Mouse (Mus musculus) megakaryocyte progenitor cell, adult 5-6 weeks (primary cell): Measurements from ENCODE around the gene Vmn1r77. TPM values are rescaled to one million over a fixed set of nuclear protein-coding genes. Genes with fewer than 3 reads are reported as not detected.
"Not testable (repeated sequence)": the region's sequence is repeated elsewhere in the genome, so short reads cannot be mapped to it uniquely, and the experiment has no call there.

Experiments
- ATAC-seq: replicated peaks from 2 replicates; pipeline ENCODE4 v1.8.0; 2016; ENCODE audit warnings: mild to moderate bottlenecking, moderate TSS enrichment, inconsistent platforms; ENCODE audit not compliant: poor library complexity
- total RNA-seq, 2 experiments: library from RNA; stranded (forward) in 1 of 2; stranded (reverse) in 1 of 2; fragments of 157-497, 149-512 nt in 1 of 2; fragments of 200-1000 nt in 1 of 2; gene quantifications; 2 replicates each; pipeline versions ENCODE4 v1.2.3 to v1.2.4; 2015 to 2017

Gene Vmn1r77
- total RNA-seq (2015), result not detected in 2 replicates
- not detected in 2 replicates for total RNA-seq (2017)

- ATAC-seq, result not testable (repeated sequence)
These were observed at the start of gene Vmn1r77 for GRCm38 (mm10) chr7:12036452-12036851. Gene Vmn1r77 (plus strand): TSS chr7:12036752.

GRCm38 (mm10) chr7:12011491-12011890 lies 25.1 kb upstream of the Vmn1r77 start:
- not testable (repeated sequence) for ATAC-seq

- ATAC-seq, result not testable (repeated sequence)
These were observed 24.2 kb upstream of the Vmn1r77 start for GRCm38 (mm10) chr7:12012392-12012791.

DNA sequence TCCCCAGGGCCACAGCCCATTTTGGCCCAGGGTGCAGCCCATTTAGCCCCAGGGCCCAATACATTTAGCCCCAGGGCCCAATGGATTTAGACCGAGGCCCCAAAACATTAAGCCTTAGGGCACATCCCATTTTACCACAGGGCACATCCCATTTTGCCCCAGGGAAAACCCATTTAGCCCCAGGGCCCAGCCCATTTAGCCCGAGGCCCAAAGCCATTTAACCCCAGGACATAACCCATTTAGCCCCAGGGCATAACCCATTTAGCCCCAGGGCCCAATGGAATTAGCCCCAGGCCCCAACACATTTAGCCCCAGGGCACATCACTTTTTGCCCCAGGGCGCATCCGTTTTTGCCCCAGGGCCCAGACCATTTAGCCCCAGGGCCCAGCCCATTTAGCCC lies 23.4 kb upstream of the Vmn1r77 start:
- no peak for ATAC-seq

- ATAC-seq, result not testable (repeated sequence)
These were observed 18.7 kb upstream of the Vmn1r77 start for GRCm38 (mm10) chr7:12017829-12018228.

GRCm38 (mm10) chr7:12040664-12041063 lies 4.1 kb downstream of the Vmn1r77 start:
- ATAC-seq, result no peak

Other genes with a start within 250 kb of the Vmn1r77 start
- not detected in 2 replicates for gene Vmn1r74, start 202.8 kb upstream of the Vmn1r77 start, total RNA-seq (2015)
- gene Vmn1r74, start 202.8 kb upstream of the Vmn1r77 start, total RNA-seq (2017), result not detected in 2 replicates
- not detected in 2 replicates for gene Vmn1r75, start 162.1 kb upstream of the Vmn1r77 start, total RNA-seq (2015)
- not detected in 2 replicates for gene Vmn1r75, start 162.1 kb upstream of the Vmn1r77 start, total RNA-seq (2017)
- not detected in 2 replicates for gene Vmn1r76, start 98.5 kb upstream of the Vmn1r77 start, total RNA-seq (2015)
- not detected in 2 replicates for gene Vmn1r76, start 98.5 kb upstream of the Vmn1r77 start, total RNA-seq (2017)
- not detected in 2 replicates for gene Vmn1r78, start 113.5 kb downstream of the Vmn1r77 start, total RNA-seq (2015)
- not detected in 2 replicates for gene Vmn1r78, start 113.5 kb downstream of the Vmn1r77 start, total RNA-seq (2017)
- not detected in 2 replicates for gene Vmn1r79, start 134.5 kb downstream of the Vmn1r77 start, total RNA-seq (2015)
- not detected in 2 replicates for gene Vmn1r79, start 134.5 kb downstream of the Vmn1r77 start, total RNA-seq (2017)
- gene Vmn1r80, start 152.5 kb downstream of the Vmn1r77 start, total RNA-seq (2015), result not detected in 2 replicates
- not detected in 2 replicates for gene Vmn1r80, start 152.5 kb downstream of the Vmn1r77 start, total RNA-seq (2017)
- 0.02 TPM in 1 of 2 replicates, not detected in the other for gene Vmn1r81, start 231.5 kb downstream of the Vmn1r77 start, total RNA-seq (2015)
- not detected in 2 replicates for gene Vmn1r81, start 231.5 kb downstream of the Vmn1r77 start, total RNA-seq (2017)